8 mouse cellular contexts compared by ENCODE assay signal in genomic region chr8:121851716-121852115, GRCm38 (mm10). TPM values are rescaled to one million over a fixed set of nuclear protein-coding genes. Genes with fewer than 3 reads are reported as not detected.
DNase-seq lines count a peak whose midpoint lies in the region; ATAC-seq and TF ChIP-seq lines count a peak whose summit lies in the region.

No protein-coding gene starts in this region.

- H3K9me3 ChIP-seq in intestine, embryonic 15.5 days, result no peaks in the 10 kb centered on the region
- no peaks in the 10 kb centered on the region for H3K9me3 ChIP-seq in intestine, postnatal 0 days (ENCODE audit: control insufficient read depth)
- no peaks in the 10 kb centered on the region for H3K9me3 ChIP-seq in ES-Bruce4 (replicated peaks; ENCODE audit: control insufficient read depth, insufficient read depth, low read length, poor library complexity, severe bottlenecking)
- H3K9me3 ChIP-seq in hindbrain, embryonic 15.5 days, result no peaks in the 10 kb centered on the region
- no peaks in the 10 kb centered on the region for H3K9me3 ChIP-seq in midbrain, postnatal 0 days (ENCODE audit: low read length)

- no peak for TF ChIP-seq CTCF in intestine, postnatal 0 days (IDR thresholded peaks at IDR 0.05; ENCODE audit: low read depth)
- no peak for TF ChIP-seq CTCF in ES-Bruce4 (IDR thresholded peaks at IDR 0.05; ENCODE audit: low read depth, low read length)
- no peak for TF ChIP-seq CTCF in midbrain, postnatal 0 days (IDR thresholded peaks at IDR 0.05)

- no peak overlapping the region for H3K4me2 ChIP-seq in intestine, embryonic 15.5 days (replicated peaks)
- no peak overlapping the region for H3K4me2 ChIP-seq in intestine, postnatal 0 days (replicated peaks; ENCODE audit: low read depth)
- H3K4me2 ChIP-seq in hindbrain, embryonic 15.5 days, result peak overlapping the region; percentile 46; the same call in 1 of the 2 replicates
- H3K4me2 ChIP-seq in midbrain, postnatal 0 days (ENCODE audit: low read depth, low read length, poor library complexity, severe bottlenecking), result no peak overlapping the region; the same call in 1 of the 2 replicates

- H3K27ac ChIP-seq in intestine, embryonic 15.5 days, result no peak overlapping the region
- H3K27ac ChIP-seq in intestine, postnatal 0 days (ENCODE audit: low read depth, low read length), result no peak overlapping the region
- H3K27ac ChIP-seq in ES-Bruce4 (ENCODE audit: insufficient read depth, low read length), result peak overlapping the region; percentile 71
- no peak overlapping the region for H3K27ac ChIP-seq in hindbrain, embryonic 15.5 days (replicated peaks)
- peak overlapping the region; percentile 68 for H3K27ac ChIP-seq in midbrain, postnatal 0 days (ENCODE audit: low read depth, low read length)

- DNase-seq in midbrain, postnatal 0 days (ENCODE audit: low spot score), result no peak
- DNase-seq in urinary bladder, adult 18-20 months (ENCODE audit: low spot score in 2 of 2), result no peak
- DNase-seq in right cerebral cortex, postnatal 14 days, result no peak
- DNase-seq in MN1 (ENCODE audit: low spot score), result no peak

- no peak overlapping the region for H3K4me3 ChIP-seq in intestine, embryonic 15.5 days (replicated peaks)
- no peak overlapping the region for H3K4me3 ChIP-seq in intestine, postnatal 0 days (ENCODE audit: low read depth, low read length)
- H3K4me3 ChIP-seq in ES-Bruce4 (ENCODE audit: low read depth, low read length), result peak overlapping the region; percentile 34
- H3K4me3 ChIP-seq in hindbrain, embryonic 15.5 days, result no peak overlapping the region
- no peak overlapping the region for H3K4me3 ChIP-seq in midbrain, postnatal 0 days (ENCODE audit: low read depth, low read length)

- no peaks in the 10 kb centered on the region for H3K27me3 ChIP-seq in intestine, embryonic 15.5 days (replicated peaks)
- no peaks in the 10 kb centered on the region for H3K27me3 ChIP-seq in intestine, postnatal 0 days (replicated peaks; ENCODE audit: control insufficient read depth, insufficient read depth, low read length)
- no peaks in the 10 kb centered on the region for H3K27me3 ChIP-seq in ES-Bruce4 (ENCODE audit: control insufficient read depth, insufficient read depth, low read length, poor library complexity, severe bottlenecking)
- no peaks in the 10 kb centered on the region for H3K27me3 ChIP-seq in hindbrain, embryonic 15.5 days
- H3K27me3 ChIP-seq in midbrain, postnatal 0 days (ENCODE audit: insufficient read depth, low read length), result no peaks in the 10 kb centered on the region

- H3K9ac ChIP-seq in intestine, embryonic 15.5 days, result no peak overlapping the region
- no peak overlapping the region for H3K9ac ChIP-seq in intestine, postnatal 0 days (ENCODE audit: low read depth, low read length)
- peak overlapping the region; percentile 88 for H3K9ac ChIP-seq in ES-Bruce4 (ENCODE audit: low read depth, poor library complexity, severe bottlenecking)
- 0 out of 2 replicates have a peak overlapping the region, but pooled peaks have one; percentile 41 for H3K9ac ChIP-seq in hindbrain, embryonic 15.5 days
- H3K9ac ChIP-seq in midbrain, postnatal 0 days (replicated peaks; ENCODE audit: low read length, poor library complexity, severe bottlenecking), result peak overlapping the region; percentile 44; the same call in 1 of the 2 replicates

- ATAC-seq in intestine, embryonic 15.5 days, result peak; percentile 5; the same call in 1 of the 2 replicates
- ATAC-seq in intestine, postnatal 0 days, result no peak
- ATAC-seq in hindbrain, embryonic 15.5 days (ENCODE audit: low FRiP score, low read depth), result no peak
- no peak for ATAC-seq in midbrain, postnatal 0 days (ENCODE audit: low FRiP score)

- TF ChIP-seq POLR2A in ES-Bruce4 (IDR thresholded peaks at IDR 0.05; ENCODE audit: insufficient read depth, low read length), result no peak

- WGBS in intestine, embryonic 15.5 days, result 41% methylated on average over 7 of the region's 7 CpGs
- WGBS in intestine, postnatal 0 days, result 46% methylated on average over 7 of the region's 7 CpGs
- WGBS in hindbrain, embryonic 15.5 days, result 59% methylated on average over 7 of the region's 7 CpGs
- WGBS in midbrain, postnatal 0 days, result 35% methylated on average over 7 of the region's 7 CpGs

- no peak for TF ChIP-seq EP300 in ES-Bruce4 (IDR thresholded peaks at IDR 0.05; ENCODE audit: insufficient read depth, low read depth, low read length)

- no peaks in the 10 kb centered on the region for H3K36me3 ChIP-seq in intestine, embryonic 15.5 days
- no peaks in the 10 kb centered on the region for H3K36me3 ChIP-seq in intestine, postnatal 0 days (ENCODE audit: control insufficient read depth, insufficient read depth)
- H3K36me3 ChIP-seq in ES-Bruce4 (ENCODE audit: control insufficient read depth, insufficient read depth, low read length, poor library complexity, severe bottlenecking), result no peaks in the 10 kb centered on the region
- H3K36me3 ChIP-seq in hindbrain, embryonic 15.5 days, result no peaks in the 10 kb centered on the region
- no peaks in the 10 kb centered on the region for H3K36me3 ChIP-seq in midbrain, postnatal 0 days (ENCODE audit: insufficient read depth, low read length)

- peaks cover 18% of the 10 kb centered on the region for H3K4me1 ChIP-seq in intestine, embryonic 15.5 days (replicated peaks)
- H3K4me1 ChIP-seq in intestine, postnatal 0 days (replicated peaks; ENCODE audit: control insufficient read depth, insufficient read depth, low read length), result no peaks in the 10 kb centered on the region; the same call in 1 of the 2 replicates
- H3K4me1 ChIP-seq in ES-Bruce4 (ENCODE audit: control insufficient read depth, insufficient read depth, low read length), result peaks cover 2% of the 10 kb centered on the region
- peaks cover 16% of the 10 kb centered on the region for H3K4me1 ChIP-seq in hindbrain, embryonic 15.5 days (replicated peaks)
- H3K4me1 ChIP-seq in midbrain, postnatal 0 days (ENCODE audit: insufficient read depth, low read length), result peaks cover 6% of the 10 kb centered on the region; the same call in 1 of the 2 replicates

RNA-seq across cellular contexts. Expression of gene Klhdc4, which starts 22.3 kb away (rescaled TPM):
- polyA plus RNA-seq in intestine, embryonic 15.5 days (2015; fragmentation: Nextera tagmentation; extraction: Ambion mirVana), result 33.6 and 41.1 TPM in 2 replicates
- 10.7 and 12.1 TPM in 2 replicates for polyA plus RNA-seq in intestine, postnatal 0 days (2015; fragmentation: Nextera tagmentation; extraction: Ambion mirVana)
- polyA plus RNA-seq in ES-Bruce4 (2011; ENCODE audit: insufficient read depth, insufficient read length, low read depth, missing spikeins), result 34.6 and 42.1 TPM in 2 replicates
- polyA plus RNA-seq in hindbrain, embryonic 15.5 days (2015; fragmentation: Nextera tagmentation; extraction: Ambion mirVana), result 44.1 and 46.5 TPM in 2 replicates
- 30.7 and 44.8 TPM in 2 replicates for total RNA-seq in midbrain, postnatal 0 days (2014; rRNA removed)
- 38.3 and 41.0 TPM in 2 replicates for polyA plus RNA-seq in midbrain, postnatal 0 days (2015; fragmentation: Nextera tagmentation; extraction: Ambion mirVana)

RNA-seq across cellular contexts. Expression of gene Slc7a5, which starts 55.8 kb away (rescaled TPM):
- 17.9 and 18.1 TPM in 2 replicates for polyA plus RNA-seq in intestine, embryonic 15.5 days (2015; fragmentation: Nextera tagmentation; extraction: Ambion mirVana)
- 4.7 and 6.1 TPM in 2 replicates for polyA plus RNA-seq in intestine, postnatal 0 days (2015; fragmentation: Nextera tagmentation; extraction: Ambion mirVana)
- 80.8 and 85.4 TPM in 2 replicates for polyA plus RNA-seq in ES-Bruce4 (2011; ENCODE audit: insufficient read depth, insufficient read length, low read depth, missing spikeins)
- 52.9 and 59.2 TPM in 2 replicates for polyA plus RNA-seq in hindbrain, embryonic 15.5 days (2015; fragmentation: Nextera tagmentation; extraction: Ambion mirVana)
- 111 and 115 TPM in 2 replicates for total RNA-seq in midbrain, postnatal 0 days (2014; rRNA removed)
- polyA plus RNA-seq in midbrain, postnatal 0 days (2015; fragmentation: Nextera tagmentation; extraction: Ambion mirVana), result 64.5 and 65.2 TPM in 2 replicates

Comparison
In these comparisons a context has a peak if more than half of its experiments do, and no peak if none do; other contexts are left out.
1. H3K27ac ChIP-seq: peak in ES-Bruce4 (single experiment) and midbrain, postnatal 0 days (single experiment); none in intestine, embryonic 15.5 days (single experiment), intestine, postnatal 0 days (single experiment) and hindbrain, embryonic 15.5 days (single experiment).
2. H3K9ac ChIP-seq: peak in ES-Bruce4 (single experiment), hindbrain, embryonic 15.5 days (single experiment) and midbrain, postnatal 0 days (single experiment); none in intestine, embryonic 15.5 days (single experiment) and intestine, postnatal 0 days (single experiment).